Mouse (Mus musculus) forebrain, embryonic 14.5 days (tissue): ENCODE data around the gene Mrps18c. TPM values are rescaled to one million over a fixed set of nuclear protein-coding genes. Genes with fewer than 3 reads are reported as not detected.
A peak's percentile ranks its signal among the peaks of the same experiment; 100 is the strongest.

Experiments
- ATAC-seq: fragments of 200-750 bp; cut with Nextera tagmentation; 2 replicates; pipeline ENCODE4 v1.8.0; 2017; ENCODE audit warnings: mild to moderate bottlenecking, moderate library complexity
- DNase-seq: peaks from one replicate; pipeline ENCODE4 v3.0.0-alpha.2; 2015; ENCODE audit warnings: low spot score
- H3K27ac ChIP-seq: fragments of 300-500 bp; sonication (generic); 2 replicates; pipeline ENCODE4 v1.5.1; 2014; ENCODE audit warnings: low read depth, mild to moderate bottlenecking, control low read depth, low read length, moderate library complexity
- H3K27me3 ChIP-seq: fragments of 300-500 bp; sonication (generic); replicated peaks from 2 replicates; pipeline ENCODE4 v1.6.1; 2014; ENCODE audit warnings: low read length, control low read depth, mixed read lengths; ENCODE audit not compliant: control insufficient read depth, insufficient read depth
- H3K36me3 ChIP-seq: fragments of 300-500 bp; sonication (generic); 2 replicates; pipeline ENCODE4 v1.6.1; 2014; ENCODE audit warnings: low read length, control low read depth; ENCODE audit not compliant: control insufficient read depth, insufficient read depth
- H3K4me1 ChIP-seq: fragments of 300-500 bp; sonication (generic); 2 replicates; pipeline ENCODE4 v1.6.1; 2014; ENCODE audit warnings: antibody characterized with exemption, low read length, control low read depth; ENCODE audit not compliant: control insufficient read depth, insufficient read depth
- H3K4me2 ChIP-seq: fragments of 300-500 bp; sonication (generic); 2 replicates; pipeline ENCODE4 v1.6.1; 2014; ENCODE audit warnings: mild to moderate bottlenecking, control low read depth, low read length
- H3K4me3 ChIP-seq: fragments of 300-500 bp; sonication (generic); 2 replicates; pipeline ENCODE4 v1.5.1; 2014; ENCODE audit warnings: low read depth, low read length, control low read depth
- H3K9ac ChIP-seq: fragments of 300-500 bp; sonication (generic); 2 replicates; pipeline ENCODE4 v1.6.1; 2014; ENCODE audit warnings: mild to moderate bottlenecking, low read length, control low read depth, moderate library complexity
- H3K9me3 ChIP-seq: fragments of 300-500 bp; sonication (generic); replicated peaks from 2 replicates; pipeline ENCODE4 v1.6.1; 2016; ENCODE audit warnings: low read length, control low read depth, mixed read lengths; ENCODE audit not compliant: control insufficient read depth
- WGBS: fragments of 180-500 bp; shearing (Covaris S2); extraction: QIAGEN DNeasy Blood & Tissue Kit; methylation state at CpG from one replicate; pipeline ENCODE4 v1.1.7; 2014; 5-methylcytosine and 5-hydroxymethylcytosine counted together
- polyA plus RNA-seq: library from polyadenylated mRNA; unstranded; fragments of >200 nt; fragmentation: Nextera tagmentation; extraction: Ambion mirVana; gene quantifications from 2 replicates; pipeline ENCODE4 v1.2.1, GENCODE M21; 2014

The Mrps18c gene
- polyA plus RNA-seq, 1 experiment from 2014 or later = 172 TPM

GRCm38 (mm10) chr5:100820483-100821184 lies 22.2 kb downstream of the Mrps18c start, which contains the start of gene Abraxas1:
Gene Abraxas1, minus strand, starts transcription at chr5:100820965.
- H3K27me3 ChIP-seq = 0 out of 2 replicates have a peak, but pooled peaks cover 3% of the 10 kb centered on the region
- peak within 1 kb of the TSS; percentile 86 for H3K4me2 ChIP-seq
- H3K27ac ChIP-seq = peak within 1 kb of the TSS; percentile 82
- peak within 1 kb of the TSS; percentile 95 for H3K9ac ChIP-seq
- DNase-seq (peak; percentile 91), ATAC-seq (peak; percentile 98)
- H3K9me3 ChIP-seq = no peaks in the 10 kb centered on the region
- H3K4me1 ChIP-seq = no peaks in the 10 kb centered on the region
- peak within 1 kb of the TSS; percentile 80 for H3K4me3 ChIP-seq
- peaks cover 2% of the 10 kb centered on the region; the same call in 1 of the 2 replicates for H3K36me3 ChIP-seq
- under 1% methylated on average over 63 of the region's 63 CpGs for WGBS

GRCm38 (mm10) chr5:100821375-100821774 lies 22.9 kb downstream of the Mrps18c start:
- H3K27ac ChIP-seq = no peak overlapping the region
- H3K4me3 ChIP-seq = peak overlapping the region; percentile 80
- 0 out of 2 replicates have a peak, but pooled peaks cover 3% of the 10 kb centered on the region for H3K27me3 ChIP-seq
- no peaks in the 10 kb centered on the region; the same call in 1 of the 2 replicates for H3K36me3 ChIP-seq
- DNase-seq (no peak), ATAC-seq (no peak)
- no peaks in the 10 kb centered on the region for H3K4me1 ChIP-seq
- whole genome bisulfite sequencing = 83% methylated on average over 8 of the region's 8 CpGs
- H3K9me3 ChIP-seq = no peaks in the 10 kb centered on the region
- no peak overlapping the region for H3K9ac ChIP-seq
- peak overlapping the region; percentile 86 for H3K4me2 ChIP-seq

- no peak overlapping the region for H3K4me2 ChIP-seq
- H3K4me3 ChIP-seq = no peak overlapping the region
- WGBS = 89% methylated on average over 7 of the region's 7 CpGs
- DNase-seq (no peak), ATAC-seq (no peak)
- no peaks in the 10 kb centered on the region for H3K36me3 ChIP-seq
- H3K9ac ChIP-seq = no peak overlapping the region
- no peaks in the 10 kb centered on the region for H3K9me3 ChIP-seq
- H3K27me3 ChIP-seq = 0 out of 2 replicates have a peak, but pooled peaks cover 3% of the 10 kb centered on the region
- no peaks in the 10 kb centered on the region for H3K4me1 ChIP-seq
- H3K27ac ChIP-seq = no peak overlapping the region
These were observed 24.4 kb downstream of the Mrps18c start for GRCm38 (mm10) chr5:100822826-100823225.

GRCm38 (mm10) chr5:100825975-100826374 lies 27.5 kb downstream of the Mrps18c start:
- no peaks in the 10 kb centered on the region for H3K4me1 ChIP-seq
- no peak overlapping the region for H3K27ac ChIP-seq
- H3K4me2 ChIP-seq = no peak overlapping the region
- 0 out of 2 replicates have a peak, but pooled peaks cover 3% of the 10 kb centered on the region for H3K27me3 ChIP-seq
- H3K4me3 ChIP-seq = no peak overlapping the region
- DNase-seq = peak; percentile 38
- no peak for ATAC-seq
- no peaks in the 10 kb centered on the region for H3K36me3 ChIP-seq
- H3K9me3 ChIP-seq = no peaks in the 10 kb centered on the region
- 21% methylated on average over 2 of the region's 2 CpGs for WGBS
- H3K9ac ChIP-seq = no peak overlapping the region

GRCm38 (mm10) chr5:100826531-100826930 lies 28.1 kb downstream of the Mrps18c start:
- no peak overlapping the region for H3K4me2 ChIP-seq
- H3K9ac ChIP-seq = no peak overlapping the region
- WGBS = 81% methylated on average over 7 of the region's 7 CpGs
- no peak overlapping the region for H3K27ac ChIP-seq
- H3K27me3 ChIP-seq = 0 out of 2 replicates have a peak, but pooled peaks cover 3% of the 10 kb centered on the region
- no peaks in the 10 kb centered on the region for H3K9me3 ChIP-seq
- ATAC-seq = no peak
- no peaks in the 10 kb centered on the region for H3K36me3 ChIP-seq
- DNase-seq = no peak
- H3K4me3 ChIP-seq = no peak overlapping the region
- no peaks in the 10 kb centered on the region for H3K4me1 ChIP-seq

- Histone ChIP-seq H3K4me3 (no peak overlapping the region), H3K36me3 (no peaks in the 10 kb centered on the region), H3K9me3 (no peaks in the 10 kb centered on the region), H3K27ac (no peak overlapping the region), H3K4me2 (no peak overlapping the region), H3K27me3 (no peaks in the 10 kb centered on the region), H3K4me1 (no peaks in the 10 kb centered on the region), H3K9ac (no peak overlapping the region)
- DNase-seq (no peak), ATAC-seq (no peak)
- WGBS = 86% methylated on average over 3 of the region's 3 CpGs
These were observed 30.3 kb downstream of the Mrps18c start for GRCm38 (mm10) chr5:100828701-100829100.

- no peak overlapping the region for H3K4me2 ChIP-seq
- H3K27ac ChIP-seq = no peak overlapping the region
- WGBS = 90% methylated on average over 3 of the region's 3 CpGs
- H3K27me3 ChIP-seq = no peaks in the 10 kb centered on the region
- no peak for DNase-seq
- no peak overlapping the region for H3K9ac ChIP-seq
- ATAC-seq = no peak
- H3K36me3 ChIP-seq = no peaks in the 10 kb centered on the region
- H3K4me3 ChIP-seq = no peak overlapping the region
- no peaks in the 10 kb centered on the region for H3K9me3 ChIP-seq
- no peaks in the 10 kb centered on the region for H3K4me1 ChIP-seq
These were observed 34.3 kb downstream of the Mrps18c start for GRCm38 (mm10) chr5:100832680-100833079.

- no peaks in the 10 kb centered on the region for H3K36me3 ChIP-seq
- no peaks in the 10 kb centered on the region for H3K9me3 ChIP-seq
- ATAC-seq (no peak), DNase-seq (no peak)
- H3K27me3 ChIP-seq = no peaks in the 10 kb centered on the region
- no peak overlapping the region for H3K27ac ChIP-seq
- H3K4me3 ChIP-seq = no peak overlapping the region
- no peak overlapping the region for H3K4me2 ChIP-seq
- H3K9ac ChIP-seq = no peak overlapping the region
- 79% methylated on average over 2 of the region's 2 CpGs for WGBS
- H3K4me1 ChIP-seq = no peaks in the 10 kb centered on the region
These were observed 35.4 kb downstream of the Mrps18c start for GRCm38 (mm10) chr5:100833841-100834240.

GRCm38 (mm10) chr5:100835862-100836538 lies 37.6 kb downstream of the Mrps18c start:
- H3K4me3 ChIP-seq = no peak overlapping the region
- no peak for DNase-seq
- no peak overlapping the region for H3K9ac ChIP-seq
- 71% methylated on average over 9 of the region's 9 CpGs for WGBS
- no peak overlapping the region for H3K4me2 ChIP-seq
- H3K27ac ChIP-seq = no peak overlapping the region
- no peak for ATAC-seq
- H3K9me3 ChIP-seq = no peaks in the 10 kb centered on the region
- no peaks in the 10 kb centered on the region for H3K4me1 ChIP-seq
- no peaks in the 10 kb centered on the region for H3K27me3 ChIP-seq
- no peaks in the 10 kb centered on the region for H3K36me3 ChIP-seq
